Mouse (Mus musculus) cerebellum, adult 11 months (tissue): ENCODE data around the gene Ccnjl.

Source experiments
- DNase-seq: peaks from one replicate; pipeline ENCODE4 v3.0.0; 2022

Ccnjl gene

DNA sequence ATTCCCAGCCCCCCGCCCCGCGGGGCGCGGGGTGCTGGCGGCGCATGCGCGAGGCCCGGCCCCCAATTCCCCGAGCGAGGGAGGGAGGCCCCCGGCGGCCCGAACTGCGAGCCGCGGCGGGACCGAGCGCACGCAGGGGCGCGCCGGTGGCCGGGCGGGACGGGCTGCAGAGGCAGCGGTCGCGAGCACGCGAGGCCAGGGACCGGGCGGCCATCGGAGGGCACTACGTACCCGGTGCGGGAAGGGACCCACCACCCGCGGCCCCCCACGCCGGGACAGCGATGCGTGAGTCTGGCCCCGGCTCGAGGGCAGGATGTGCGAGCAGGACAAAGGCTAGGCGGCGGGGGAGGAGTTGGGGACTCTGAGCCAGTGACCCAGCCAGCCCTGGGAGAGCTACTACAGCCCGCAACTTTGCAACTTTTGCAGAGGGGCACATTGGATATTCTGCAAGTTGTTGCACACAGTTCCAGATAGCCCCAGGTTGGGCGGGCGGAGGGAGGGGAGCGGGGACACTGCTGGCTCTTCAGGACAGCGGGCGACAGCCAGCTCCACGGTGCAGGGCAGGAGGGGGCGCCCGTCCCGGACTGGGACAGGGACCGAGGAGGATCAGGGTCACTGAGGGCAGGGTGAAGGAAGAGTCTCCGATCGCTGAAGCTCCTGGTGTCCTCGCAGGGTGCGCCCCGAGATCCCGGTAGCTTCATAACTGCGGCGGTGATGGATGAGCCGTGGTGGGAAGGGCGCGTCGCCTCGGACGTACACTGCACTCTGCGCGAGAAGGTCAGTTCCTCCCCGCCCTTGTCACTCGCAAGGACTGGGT, at the start of gene Ccnjl:
TSS of gene Ccnjl (plus strand) at position 102 of the 817 bp plus-strand sequence.
- DNase-seq: peak; percentile 69

DNA sequence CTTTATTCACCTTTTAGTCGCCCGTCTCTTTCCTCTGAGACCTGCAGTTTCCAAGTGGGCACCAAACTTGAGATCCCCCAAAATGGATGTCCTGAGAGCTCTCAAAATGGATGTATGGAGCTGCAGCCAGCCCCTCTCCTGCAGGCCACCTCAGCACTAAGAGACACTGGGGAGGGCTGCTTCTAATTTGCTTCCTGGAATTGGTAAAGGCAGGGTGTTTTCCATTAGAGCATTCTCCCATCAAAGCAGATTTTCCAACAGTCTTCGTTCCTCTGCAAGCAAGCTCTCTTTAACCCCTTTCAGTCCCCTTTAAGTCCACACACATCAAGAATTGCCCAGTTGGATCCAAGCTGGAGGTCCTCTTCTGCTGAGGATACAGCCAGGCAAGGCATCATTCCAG, 49.2 kb upstream of the Ccnjl start:
- no peak for DNase-seq

DNA sequence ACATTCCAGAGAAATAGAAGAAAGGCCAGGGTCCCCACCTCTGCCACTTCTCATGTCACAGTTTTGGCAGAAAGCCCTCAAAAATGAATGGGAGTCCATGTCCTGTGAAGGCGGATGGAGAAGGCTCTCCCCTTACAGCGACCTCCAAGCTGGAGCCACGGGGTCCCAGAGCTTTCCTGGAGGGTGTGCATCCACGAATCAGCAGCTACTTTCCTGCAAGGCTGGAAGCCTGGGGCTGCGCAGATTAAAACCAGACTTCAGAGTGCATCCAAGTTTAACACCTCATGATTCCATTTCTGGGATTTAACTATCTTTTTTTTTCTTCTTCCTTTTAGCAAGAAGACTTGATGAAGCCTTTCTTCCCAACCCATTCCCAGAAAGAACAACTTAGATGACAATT, 48.0 kb upstream of the Ccnjl start:
- no peak for DNase-seq

DNA sequence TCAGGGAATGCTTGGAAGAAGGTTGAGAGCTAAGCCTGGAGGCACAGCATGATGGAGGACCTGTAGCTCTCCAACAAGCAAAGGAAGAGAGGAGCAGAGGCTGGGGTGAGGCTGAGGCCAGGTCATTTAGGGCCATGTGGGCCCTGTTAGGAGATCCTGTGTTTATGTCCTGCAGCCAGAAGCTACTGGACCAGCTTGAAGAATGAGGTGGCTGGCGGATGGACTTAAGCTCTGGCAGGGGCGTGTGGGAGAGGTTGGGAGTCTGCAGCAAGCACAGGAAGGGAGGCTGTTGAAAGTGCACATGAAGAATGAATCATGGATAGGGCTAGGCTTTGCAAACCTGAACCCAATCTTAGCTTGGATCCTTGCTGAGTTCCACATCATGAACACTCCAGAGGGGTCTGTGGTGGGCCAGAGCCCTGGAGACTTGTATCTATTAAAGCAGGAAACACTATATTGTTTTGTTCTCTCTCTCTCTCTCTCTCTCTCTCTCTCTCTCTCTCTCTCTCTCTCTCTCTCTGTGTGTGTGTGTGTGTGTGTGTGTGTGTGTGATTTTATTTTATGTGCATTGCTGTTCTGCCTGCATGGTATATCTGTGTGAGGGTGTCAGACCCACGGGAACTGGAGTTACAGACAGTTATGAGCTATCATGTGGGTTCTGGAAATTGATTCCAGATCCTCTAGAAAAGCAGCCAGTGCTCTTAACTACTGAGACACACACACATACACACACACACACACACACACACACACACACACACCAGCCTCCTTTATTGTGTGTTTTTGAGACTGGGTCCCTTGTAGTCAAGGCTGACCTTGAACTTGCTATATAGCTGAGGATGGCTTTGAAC, 46.7 kb upstream of the Ccnjl start:
- no peak for DNase-seq

DNA sequence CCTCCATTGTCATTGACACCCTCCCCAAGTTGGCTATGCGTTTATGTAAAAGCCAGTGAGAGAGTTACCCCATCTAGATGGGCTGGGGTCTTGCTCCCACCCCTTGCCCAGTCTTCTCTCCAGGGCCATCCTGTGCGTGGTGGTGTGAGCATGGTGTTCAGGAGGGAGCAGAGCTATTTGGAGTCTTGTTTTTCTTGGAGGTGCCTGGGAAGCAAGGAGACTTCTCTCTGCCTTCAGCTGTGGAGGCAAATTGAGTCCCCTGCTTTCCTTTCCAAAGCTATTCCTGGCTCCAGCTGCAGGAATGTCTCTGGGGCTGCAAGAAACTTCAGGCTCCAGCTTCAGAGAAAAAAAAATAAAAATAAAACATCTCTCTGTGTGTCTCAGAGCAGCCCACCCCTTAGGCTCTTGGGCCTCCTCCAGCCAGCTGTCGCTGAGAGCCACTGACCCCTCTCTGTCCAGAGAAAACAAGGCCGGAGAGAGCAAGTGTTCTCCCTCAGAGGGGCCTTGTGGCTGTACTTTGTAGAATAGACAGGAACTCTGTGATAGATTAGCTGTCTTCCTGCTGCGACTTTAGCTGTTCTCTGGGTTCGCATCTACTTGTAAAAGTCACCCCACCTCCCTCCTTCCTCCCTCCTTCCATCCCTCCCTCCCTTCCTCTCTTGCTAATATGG, 45.3 kb upstream of the Ccnjl start:
- no peak for DNase-seq

DNA sequence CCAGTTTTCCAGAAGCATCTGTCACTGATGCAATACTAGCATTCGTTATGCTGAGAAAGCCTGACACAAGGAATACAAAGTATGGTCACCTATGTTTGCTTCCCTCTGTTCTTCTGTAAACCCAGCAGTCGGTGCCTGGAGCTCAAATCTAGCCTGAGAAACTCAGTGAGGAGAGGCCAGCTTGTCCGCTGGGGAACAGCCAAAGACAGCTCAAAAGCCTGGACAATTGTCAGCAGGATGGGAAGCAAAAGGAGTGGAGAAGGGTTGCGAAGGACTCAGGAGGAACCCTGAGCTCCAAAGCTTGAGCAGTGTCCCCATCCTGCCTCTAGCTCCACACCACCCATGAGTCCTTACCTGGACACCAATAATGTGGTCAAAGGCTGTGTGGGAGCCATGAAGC, 44.5 kb upstream of the Ccnjl start:
- DNase-seq: no peak

DNA sequence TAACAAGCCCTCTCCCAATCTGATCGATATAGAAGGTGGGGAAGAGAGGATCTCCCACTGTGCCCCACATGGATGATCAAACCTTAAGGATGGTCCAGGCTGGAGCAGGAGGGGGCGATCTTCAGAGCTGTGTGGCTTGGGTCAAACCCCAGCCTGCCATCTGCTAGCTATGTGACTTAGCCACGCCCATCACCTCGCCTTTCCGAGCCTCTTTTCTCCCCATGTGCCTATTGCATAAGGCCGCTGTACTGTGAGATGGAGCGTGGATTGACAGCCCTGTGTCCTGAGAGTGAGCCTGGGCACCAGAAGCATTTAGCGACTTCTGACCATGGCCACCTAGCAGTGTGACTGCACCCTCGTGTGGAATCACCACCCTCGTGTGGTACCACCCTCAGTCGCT, 43.9 kb upstream of the Ccnjl start:
- no peak for DNase-seq

DNA sequence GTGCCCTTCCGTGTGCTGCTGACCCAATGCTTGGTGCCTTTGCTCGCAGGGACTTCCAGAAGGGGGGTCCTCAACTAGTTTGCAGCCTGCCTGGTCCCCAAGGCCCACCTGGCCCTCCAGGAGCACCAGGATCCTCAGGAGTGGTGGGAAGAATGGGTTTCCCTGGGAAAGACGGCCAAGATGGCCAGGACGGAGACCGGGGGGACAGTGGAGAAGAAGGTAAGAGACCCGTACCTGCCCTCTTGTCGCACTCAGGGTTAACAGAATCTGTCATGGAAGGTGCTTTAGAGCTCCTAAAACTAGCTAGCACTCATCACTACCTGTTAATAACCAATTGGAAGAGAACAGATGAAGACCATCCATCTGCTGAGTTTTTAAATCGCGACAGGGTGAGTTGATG, 42.7 kb upstream of the Ccnjl start:
- DNase-seq: no peak

DNA sequence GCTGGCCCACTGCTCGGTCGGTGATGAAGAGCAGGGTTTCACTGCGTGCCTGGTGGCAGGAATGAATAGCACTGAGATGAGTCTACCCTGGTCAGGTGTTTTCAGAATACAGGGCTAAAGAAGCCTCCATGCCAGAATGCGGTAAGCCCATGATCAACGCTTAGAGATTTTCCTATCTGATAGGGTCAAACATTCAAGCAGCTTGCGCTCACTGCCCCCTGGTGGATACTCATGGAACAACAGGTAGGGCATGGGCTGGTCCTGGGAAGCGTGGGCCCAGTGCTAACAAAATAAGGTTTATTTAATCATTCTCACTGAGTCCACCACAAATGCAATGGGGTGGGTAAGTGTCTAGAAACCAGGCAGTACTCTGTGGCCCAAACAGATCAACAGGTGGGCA, 35.9 kb upstream of the Ccnjl start:
- DNase-seq: peak; percentile 60

DNA sequence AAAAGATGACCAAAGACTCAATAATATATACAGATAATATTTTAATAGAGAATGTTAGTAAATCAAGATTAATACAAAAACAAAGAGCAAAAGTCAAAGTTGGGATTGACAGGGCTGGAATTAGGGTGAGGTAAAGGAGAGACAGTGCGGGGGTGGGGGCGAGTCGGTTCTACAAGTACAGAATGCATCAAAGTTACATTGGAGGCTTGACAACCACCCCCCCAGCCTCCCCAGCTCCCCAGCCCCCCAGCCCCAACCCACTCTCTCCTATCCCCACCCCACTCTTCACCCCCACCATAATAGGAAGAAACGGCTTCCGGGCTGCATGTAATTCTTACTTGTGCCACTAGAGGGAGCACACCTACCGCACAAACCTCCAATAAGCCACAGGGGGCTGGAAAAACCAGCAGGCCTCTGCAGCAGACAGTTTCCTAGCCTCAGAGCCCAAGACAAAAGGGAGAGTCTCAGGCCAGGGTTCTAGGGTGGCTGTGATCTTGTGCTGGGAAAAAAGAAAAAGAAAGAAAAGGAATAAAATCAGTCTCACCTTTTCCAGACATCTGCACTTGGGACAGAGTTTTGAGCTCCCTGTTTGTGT, 34.7 kb upstream of the Ccnjl start:
- peak; percentile 77 for DNase-seq

DNA sequence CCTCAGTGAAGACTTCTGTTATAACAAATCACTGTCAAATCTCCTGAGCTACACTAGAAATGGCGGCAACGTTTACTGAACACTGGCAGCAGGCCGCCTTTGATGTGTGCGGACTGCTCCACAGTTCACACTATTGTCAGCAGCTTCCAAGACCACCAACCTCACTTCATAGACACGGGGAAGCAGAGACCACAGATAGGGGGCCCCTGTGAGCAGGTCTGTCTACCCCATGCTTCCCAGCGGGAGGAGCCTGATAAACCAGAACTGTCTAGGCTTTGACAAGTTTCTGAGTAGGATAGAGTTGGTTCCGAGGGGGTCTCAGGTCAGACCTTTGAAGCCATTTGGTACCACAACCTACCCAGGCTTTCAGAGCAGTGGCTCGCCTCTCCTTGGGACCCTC, 33.5 kb upstream of the Ccnjl start:
- no peak for DNase-seq

DNA sequence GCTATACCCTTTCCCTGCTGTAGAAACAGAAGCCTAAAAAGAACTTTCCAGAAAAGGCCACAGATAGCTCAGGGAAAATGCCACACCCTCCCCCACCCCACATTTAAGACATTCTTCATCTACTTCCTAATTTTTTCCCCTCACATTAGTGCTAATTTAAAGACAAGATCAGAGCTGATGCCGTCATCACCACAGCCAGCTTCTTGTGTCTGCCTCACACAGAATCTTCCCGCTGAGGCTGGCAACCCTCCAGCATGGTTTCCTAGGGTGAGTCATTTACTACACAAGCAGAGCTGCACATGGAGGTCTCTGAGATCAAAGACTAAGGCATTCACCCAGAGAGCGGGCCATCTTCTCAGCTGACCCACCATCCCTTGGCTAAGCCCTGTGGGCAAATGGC, 33.1 kb upstream of the Ccnjl start:
- peak; percentile 30 for DNase-seq

DNA sequence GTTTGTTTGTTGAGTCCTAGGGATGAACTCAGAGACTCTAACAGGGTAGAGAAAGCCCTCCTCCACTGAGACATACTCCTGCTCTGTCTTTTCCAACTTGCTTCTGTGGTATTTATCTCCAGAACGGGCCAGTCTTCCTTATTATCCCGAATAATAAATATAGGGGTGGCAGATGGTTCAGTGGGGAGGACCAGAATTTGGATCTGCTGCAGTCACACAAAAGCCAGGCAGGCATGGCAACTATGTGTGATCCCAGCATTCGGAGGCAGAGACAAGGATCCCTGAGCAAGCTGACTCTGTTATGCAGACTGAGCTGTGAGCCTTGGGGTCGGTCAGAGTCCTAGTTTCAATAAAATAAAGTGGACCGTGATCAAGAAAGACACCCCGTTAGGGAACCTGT, 27.3 kb upstream of the Ccnjl start:
- no peak for DNase-seq

DNA sequence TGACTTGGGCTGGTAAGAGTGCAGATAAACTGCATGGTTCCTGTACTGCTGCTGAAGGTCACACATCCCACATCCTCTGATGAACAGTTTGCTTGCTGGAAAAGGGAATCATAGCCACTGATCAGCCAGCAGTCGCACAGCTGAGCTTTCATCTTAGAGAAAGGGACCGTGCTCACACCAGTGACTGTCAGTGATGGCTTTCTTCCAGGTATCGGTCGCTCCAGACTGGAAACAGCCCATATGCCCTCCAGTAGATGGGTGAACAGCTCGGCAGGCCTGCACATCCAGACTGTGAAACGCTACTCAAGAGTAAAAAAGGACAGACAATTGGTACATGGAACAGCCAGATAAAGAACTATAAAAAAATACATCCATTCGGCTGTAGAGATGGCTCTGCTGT, 23.4 kb upstream of the Ccnjl start:
- DNase-seq: no peak

DNA sequence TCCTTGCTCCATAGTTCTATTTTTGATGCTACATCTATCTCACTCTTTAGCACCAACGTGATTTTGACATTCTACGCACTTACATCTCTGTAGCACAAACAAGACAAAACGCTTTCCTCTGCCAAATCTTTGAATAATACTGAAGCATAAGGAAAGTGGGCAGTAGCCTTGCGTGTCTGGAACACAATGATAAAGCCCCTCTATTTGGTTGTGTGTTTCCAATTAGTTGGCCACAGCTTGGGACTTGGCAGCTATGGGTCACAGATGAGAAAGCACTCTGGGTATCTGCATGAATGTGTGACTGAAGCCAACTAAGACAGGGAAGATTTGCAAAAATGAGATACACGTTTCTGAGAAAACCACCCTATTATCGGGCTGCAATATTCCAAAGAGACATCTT, 20.6 kb upstream of the Ccnjl start:
- no peak for DNase-seq

DNA sequence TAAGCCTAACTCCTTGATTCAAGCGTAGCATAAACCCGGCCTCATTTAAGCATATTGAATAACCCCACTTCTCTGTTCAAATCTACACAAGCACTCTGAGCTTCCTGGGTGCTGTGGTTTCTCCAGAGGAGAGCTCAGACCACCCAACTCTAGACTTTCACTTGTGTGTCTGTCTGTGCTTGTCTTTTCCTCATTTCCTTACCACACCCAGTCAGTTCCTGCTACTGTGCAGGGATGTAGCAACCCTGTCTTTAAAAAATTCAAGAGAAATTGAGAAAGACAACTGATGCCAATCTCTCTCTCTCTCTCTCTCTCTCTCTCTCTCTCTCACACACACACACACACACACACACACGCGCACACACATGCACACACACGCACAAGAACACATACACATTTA, 18.7 kb upstream of the Ccnjl start:
- DNase-seq: no peak

DNA sequence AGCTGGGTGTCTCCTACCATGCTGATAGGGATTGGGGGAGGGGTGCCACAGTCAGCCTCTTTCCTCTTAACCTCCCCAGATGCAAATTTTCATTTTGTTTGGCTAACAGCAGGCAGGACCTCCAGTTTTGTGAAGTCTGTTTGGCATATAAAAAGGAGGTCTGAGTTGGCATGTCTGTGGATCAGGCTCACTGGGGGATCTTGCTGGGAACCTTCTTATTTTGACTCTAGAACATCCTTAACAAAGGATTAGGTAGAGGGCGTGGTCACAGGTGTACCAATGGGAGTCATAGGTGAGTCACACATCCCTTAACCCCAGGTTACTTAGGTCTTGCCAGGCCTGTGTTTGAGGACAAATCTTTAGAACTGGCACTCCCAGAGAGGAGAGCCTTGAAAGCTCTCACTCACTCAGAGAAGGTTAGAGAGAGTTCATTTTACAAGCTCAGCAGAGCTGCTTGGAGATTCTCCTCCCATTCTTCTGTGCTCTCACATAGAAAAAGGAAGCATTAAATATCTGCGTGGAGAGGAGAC, 15.9 kb upstream of the Ccnjl start:
- DNase-seq: no peak

DNA sequence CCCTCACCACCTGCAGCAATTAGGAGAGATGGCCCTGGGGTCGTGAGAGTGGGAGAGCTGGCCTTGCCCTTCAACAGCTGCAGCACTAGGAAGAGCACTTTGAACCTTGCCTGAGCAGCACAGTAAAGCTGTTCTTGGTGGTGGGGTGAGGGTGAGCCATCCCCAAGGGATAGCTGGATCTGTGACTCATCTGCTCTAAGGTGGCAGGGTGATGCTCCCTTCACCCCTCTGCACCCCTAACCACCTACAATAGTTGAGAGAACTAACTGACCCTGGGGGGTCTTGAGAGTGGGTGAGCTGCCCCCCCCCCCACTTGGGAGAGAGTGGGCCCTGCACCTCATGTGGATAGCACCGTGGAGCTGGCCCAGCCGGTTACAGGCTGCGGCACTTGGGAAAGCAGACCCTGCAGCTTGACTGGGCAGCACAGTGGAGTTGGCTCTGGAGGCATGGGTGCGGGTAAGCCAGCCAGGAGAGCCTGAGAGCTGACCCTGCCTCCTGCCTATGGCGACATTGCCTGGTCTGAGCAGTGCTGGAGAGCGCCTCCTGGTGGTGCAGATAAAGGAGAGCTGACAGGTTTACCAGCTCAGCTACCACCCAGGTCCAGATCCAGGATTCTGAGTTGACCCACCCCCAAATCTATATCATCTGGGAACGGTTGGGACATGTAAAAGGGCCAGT, 12.1 kb upstream of the Ccnjl start:
- peak; percentile 42 for DNase-seq

DNA sequence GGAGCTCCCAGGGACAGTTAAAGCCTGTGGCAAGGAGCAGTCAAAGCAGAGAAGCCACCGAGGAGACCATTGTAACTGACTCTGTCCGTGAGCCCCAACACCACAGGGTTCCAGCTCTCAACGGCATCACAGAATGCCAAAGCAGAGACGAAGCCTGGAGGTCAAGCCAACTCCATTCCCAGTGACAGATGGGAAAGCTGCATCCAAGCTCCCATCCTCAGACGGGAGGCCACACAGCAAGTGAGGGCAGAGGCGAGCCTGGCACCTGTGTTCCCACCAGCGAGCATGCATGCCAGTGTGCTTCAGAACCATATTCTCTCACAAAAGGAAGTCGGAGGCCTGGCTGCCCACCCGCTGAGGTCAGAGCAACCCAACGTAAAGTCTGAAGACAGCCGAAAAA, 10.9 kb upstream of the Ccnjl start:
- peak; percentile 85 for DNase-seq

DNA sequence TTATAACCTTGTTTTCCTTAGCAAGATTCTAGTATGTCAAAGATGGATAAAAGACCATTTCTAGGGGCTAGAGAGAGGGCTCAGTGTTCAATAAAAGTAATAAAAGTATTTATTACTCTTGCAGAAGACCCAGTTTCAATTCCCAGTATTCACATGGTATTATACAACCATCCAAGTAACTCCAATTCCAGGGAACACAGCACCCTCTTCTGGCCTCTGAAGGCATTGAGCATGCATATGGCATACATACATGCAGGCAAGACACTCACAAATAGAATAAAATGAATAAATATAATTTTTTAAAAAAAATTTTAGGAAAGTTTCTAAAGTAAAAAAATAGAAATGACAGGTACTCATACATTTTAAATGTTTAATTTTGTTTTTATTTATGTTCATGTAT, 10.5 kb upstream of the Ccnjl start:
- no peak for DNase-seq

DNA sequence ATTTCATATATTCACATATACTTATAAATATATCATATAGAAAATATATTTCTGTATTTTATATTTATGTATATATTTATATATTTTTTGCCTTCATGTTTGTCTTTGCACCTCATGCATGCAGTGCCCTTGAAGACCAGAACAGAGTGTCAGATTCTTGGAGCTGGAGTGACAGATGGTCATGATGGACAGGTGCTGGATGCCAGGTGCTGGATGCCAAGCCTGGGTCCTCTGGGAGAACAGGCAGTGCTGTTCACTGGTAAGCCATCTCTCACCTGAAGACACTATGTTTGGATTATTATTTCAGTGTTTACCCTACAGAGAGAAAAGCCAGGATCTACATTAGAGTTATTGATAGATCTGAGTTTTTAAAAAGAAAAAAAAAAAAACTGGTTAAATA, 9.8 kb upstream of the Ccnjl start:
- DNase-seq: peak; percentile 47

DNA sequence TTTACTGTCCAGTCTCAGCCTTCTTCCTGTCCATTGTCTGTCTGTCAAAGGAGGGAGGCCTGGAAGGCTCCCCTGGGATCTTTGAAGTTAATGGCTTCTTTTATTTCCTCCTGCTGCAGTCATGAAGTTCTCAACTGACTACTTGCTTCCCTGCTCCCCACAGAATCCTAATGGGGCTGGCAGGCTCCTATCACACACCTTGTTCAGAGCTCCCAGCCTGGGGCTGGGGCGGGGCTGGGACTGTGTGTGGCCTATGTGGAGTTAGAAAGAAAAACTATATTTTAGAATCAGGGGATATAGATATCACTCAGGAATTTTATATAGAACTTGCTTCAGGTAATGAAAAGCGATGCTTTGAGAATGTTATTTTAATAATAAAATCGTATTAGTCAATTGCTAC, 8.1 kb upstream of the Ccnjl start:
- no peak for DNase-seq
